Mouse (Mus musculus): ENCODE data around the gene Kbtbd13.

DNA sequence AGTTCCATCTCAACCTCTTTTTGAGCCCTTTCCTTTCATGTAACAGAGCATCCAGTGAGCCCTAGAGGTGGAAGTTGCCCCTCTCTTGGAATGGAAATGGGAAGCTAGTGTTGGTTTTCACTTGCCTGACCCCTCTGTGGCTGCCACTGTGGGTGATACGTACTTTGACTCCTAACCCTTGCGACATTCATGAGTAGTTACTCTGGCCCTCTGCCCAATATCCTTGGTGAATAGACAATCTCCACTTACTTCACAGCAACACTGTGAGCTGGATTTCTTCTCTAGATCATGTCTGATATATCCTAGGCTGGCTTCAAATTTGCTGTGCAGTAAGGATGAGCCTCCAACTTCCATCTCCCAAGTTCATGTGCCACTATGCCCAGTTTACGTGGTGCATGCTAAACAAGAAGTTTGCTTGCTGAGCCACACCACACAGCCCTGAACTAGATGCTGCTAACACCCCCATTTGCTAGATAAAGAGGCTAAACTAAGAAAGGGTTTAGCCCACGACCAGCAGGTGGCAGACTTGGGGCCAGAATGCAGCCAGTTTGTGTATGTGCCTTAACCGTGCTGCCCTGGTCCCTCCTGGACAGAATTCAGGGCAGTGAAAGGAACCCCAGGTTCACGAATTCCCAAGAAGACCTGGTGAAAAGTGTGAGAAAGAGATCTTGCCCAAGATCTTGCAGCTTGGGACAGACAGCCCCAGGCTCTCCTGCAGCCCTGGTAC is 1.3 kb upstream of the Kbtbd13 start:
- TF ChIP-seq CTCF (conservative IDR thresholded peaks at IDR 0.05 in 1 of 2, IDR thresholded peaks at IDR 0.05 in 1 of 2; ENCODE audit: low read depth in 2 of 2, low read length in 2 of 2) (peak; percentile 54 to 86), POLR2A (IDR thresholded peaks at IDR 0.05; ENCODE audit: low read depth, low read length) (no peak), MEF2A (IDR thresholded peaks at IDR 0.05; ENCODE audit: borderline replicate concordance, low read depth, low read length) (no peak), TCF12 (IDR thresholded peaks at IDR 0.05; ENCODE audit: low read depth, low read length) (no peak), MAX (IDR thresholded peaks at IDR 0.05; ENCODE audit: low read length) (no peak), CHD1 (IDR thresholded peaks at IDR 0.05; ENCODE audit: low read depth, low read length) (no peak), USF1 (IDR thresholded peaks at IDR 0.05; ENCODE audit: low read depth, low read length) (no peak), EP300 (IDR thresholded peaks at IDR 0.05; ENCODE audit: low read length) (no peak), KAT2A (IDR thresholded peaks at IDR 0.05; ENCODE audit: insufficient replicate concordance, low read length) (no peak), NELFE (IDR thresholded peaks at IDR 0.05; ENCODE audit: low read depth, low read length) (no peak; the same call in 1 of the 2 replicates), RAD21 (IDR thresholded peaks at IDR 0.05; ENCODE audit: low read depth, low read length) (peak; percentile 59), ZNF384 (IDR thresholded peaks at IDR 0.05; ENCODE audit: low read depth, low read length) (no peak), SMC3 (IDR thresholded peaks at IDR 0.05; ENCODE audit: low read depth, low read length) (peak; percentile 90)

All from CH12.LX (cell line).